Mouse (Mus musculus): ENCODE data around the gene Slc22a23.

GRCm38 (mm10) chr13:34136605-34137004 is 208.4 kb downstream of the Slc22a23 start:
- TF ChIP-seq ZC3H11A (IDR thresholded peaks at IDR 0.05; ENCODE audit: borderline replicate concordance, low read depth, low read length) (no peak), MAFK (IDR thresholded peaks at IDR 0.05; ENCODE audit: insufficient read depth, low read depth, low read length) (no peak)

Measured in ES-E14 (cell line).